Mouse (Mus musculus): ENCODE results near the gene Ccdc88c. TPM values are rescaled to one million over a fixed set of nuclear protein-coding genes. Genes with fewer than 3 reads are reported as not detected.

Ccdc88c gene
- polyA plus RNA-seq, 2 experiments = 5.3 to 9.2 TPM

GRCm38 (mm10) chr12:101022353-101022752 is 6.5 kb downstream of the Ccdc88c start:
- TF ChIP-seq EP300 (IDR thresholded peaks at IDR 0.05; ENCODE audit: low read depth) (no peak), CTCF (IDR thresholded peaks at IDR 0.05; ENCODE audit: low read depth) (no peak)
- peaks cover 43 to 48% of the 10 kb centered on the region in 2 experiments for H3K4me1 ChIP-seq (replicated peaks; ENCODE audit: control insufficient read depth in 2 of 2, insufficient read depth in 2 of 2, low read length in 1 of 2)
- H3K36me3 ChIP-seq (replicated peaks; ENCODE audit: control insufficient read depth, insufficient read depth, low read depth) = peaks cover 19% of the 10 kb centered on the region
- no peak for ATAC-seq (ENCODE audit: insufficient read depth)
- H3K4me3 ChIP-seq (ENCODE audit: insufficient read depth in 1 of 2, low read depth in 2 of 2, low read length in 2 of 2) = no peak overlapping the region
- no peak overlapping the region for H3K9ac ChIP-seq (replicated peaks)
- no peaks in the 10 kb centered on the region for H3K9me3 ChIP-seq (ENCODE audit: control insufficient read depth, low read length)
- WGBS (ENCODE audit: insufficient replicate concordance) = 86% methylated on average over 8 of the region's 8 CpGs
- no peaks in the 10 kb centered on the region for H3K27me3 ChIP-seq (ENCODE audit: control insufficient read depth, insufficient read depth, low read length)
- no peak overlapping the region for H3K4me2 ChIP-seq (ENCODE audit: low read depth)
- no peak overlapping the region for H3K27ac ChIP-seq
- no peak for DNase-seq (ENCODE audit: low read depth in 3 of 3, low spot score in 3 of 3)

DNA sequence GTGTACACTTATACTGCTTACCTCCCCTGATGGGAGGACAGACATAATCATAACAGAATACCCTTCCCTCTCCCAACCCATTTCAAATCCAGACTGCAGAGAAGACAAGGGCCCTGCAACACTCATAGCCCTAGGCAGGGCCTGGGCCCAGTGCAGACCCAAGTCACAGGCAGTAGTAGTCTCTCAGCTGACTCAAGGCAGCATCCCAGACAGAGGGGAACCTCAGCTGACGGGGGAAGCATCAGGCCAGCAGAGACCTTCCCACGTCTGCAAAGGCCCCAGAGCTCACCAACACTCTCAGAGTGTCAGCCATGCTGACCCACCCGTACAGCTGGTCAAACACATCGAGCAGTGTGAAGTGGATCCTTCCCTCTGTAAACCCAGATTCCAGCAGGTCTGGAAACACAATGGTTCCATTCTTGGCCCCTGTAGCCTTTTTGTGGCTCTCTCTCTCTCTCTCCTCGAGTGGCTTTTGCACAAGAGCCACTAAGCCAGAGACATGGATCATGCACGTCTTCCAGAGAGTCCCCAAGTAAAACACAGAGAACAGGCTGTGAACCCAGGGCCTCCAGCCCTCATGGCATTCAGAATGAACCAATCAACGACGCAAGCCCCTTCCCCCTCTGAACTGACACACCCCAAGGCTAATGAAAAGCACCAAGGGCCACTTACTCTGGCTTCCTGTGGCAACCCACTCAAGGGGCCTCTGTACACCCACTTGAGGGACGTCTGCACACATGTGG is 7.2 kb downstream of the Ccdc88c start:
- ATAC-seq (ENCODE audit: insufficient read depth) = no peak
- no peak overlapping the region for H3K27ac ChIP-seq
- no peaks in the 10 kb centered on the region for H3K27me3 ChIP-seq (ENCODE audit: control insufficient read depth, insufficient read depth, low read length)
- DNase-seq (ENCODE audit: low read depth in 3 of 3, low spot score in 3 of 3) = no peak
- TF ChIP-seq CTCF (IDR thresholded peaks at IDR 0.05; ENCODE audit: low read depth) = no peak
- no peak overlapping the region for H3K4me2 ChIP-seq (ENCODE audit: low read depth)
- peaks cover 37 to 47% of the 10 kb centered on the region in 2 experiments for H3K4me1 ChIP-seq (replicated peaks; ENCODE audit: control insufficient read depth in 2 of 2, insufficient read depth in 2 of 2, low read length in 1 of 2)
- H3K36me3 ChIP-seq (replicated peaks; ENCODE audit: control insufficient read depth, insufficient read depth, low read depth) = peaks cover 19% of the 10 kb centered on the region
- no peak overlapping the region for H3K4me3 ChIP-seq (ENCODE audit: insufficient read depth in 1 of 2, low read depth in 2 of 2, low read length in 2 of 2)
- H3K9ac ChIP-seq (replicated peaks) = no peak overlapping the region
- H3K9me3 ChIP-seq (ENCODE audit: control insufficient read depth, low read length) = no peaks in the 10 kb centered on the region
- 81% methylated on average over 9 of the region's 9 CpGs for WGBS (ENCODE audit: insufficient replicate concordance)

GRCm38 (mm10) chr12:101020210-101021015 is 8.4 kb downstream of the Ccdc88c start:
- Histone ChIP-seq H3K36me3 (replicated peaks; ENCODE audit: control insufficient read depth, insufficient read depth, low read depth) (peaks cover 19% of the 10 kb centered on the region), H3K9me3 (ENCODE audit: control insufficient read depth, low read length) (no peaks in the 10 kb centered on the region), H3K4me2 (ENCODE audit: low read depth) (no peak overlapping the region), H3K4me1 (replicated peaks; ENCODE audit: control insufficient read depth in 2 of 2, insufficient read depth in 2 of 2, low read length in 1 of 2) (peaks cover 37 to 47% of the 10 kb centered on the region in 2 experiments), H3K9ac (replicated peaks) (no peak overlapping the region), H3K27ac (no peak overlapping the region), H3K27me3 (ENCODE audit: control insufficient read depth, insufficient read depth, low read length) (no peaks in the 10 kb centered on the region), H3K4me3 (ENCODE audit: insufficient read depth in 1 of 2, low read depth in 2 of 2, low read length in 2 of 2) (no peak overlapping the region)
- no peak for DNase-seq (ENCODE audit: low read depth in 3 of 3, low spot score in 3 of 3)
- WGBS (ENCODE audit: insufficient replicate concordance) = 85% methylated on average over 15 of the region's 15 CpGs
- TF ChIP-seq CTCF (IDR thresholded peaks at IDR 0.05; ENCODE audit: low read depth) = no peak
- no peak for TF ChIP-seq EP300 (IDR thresholded peaks at IDR 0.05; ENCODE audit: low read depth)
- no peak for ATAC-seq (ENCODE audit: insufficient read depth)

GRCm38 (mm10) chr12:101019443-101019842 is 9.4 kb downstream of the Ccdc88c start:
- TF ChIP-seq CTCF (IDR thresholded peaks at IDR 0.05; ENCODE audit: low read depth) (no peak), EP300 (IDR thresholded peaks at IDR 0.05; ENCODE audit: low read depth) (no peak)
- no peak overlapping the region for H3K4me3 ChIP-seq (ENCODE audit: insufficient read depth in 1 of 2, low read depth in 2 of 2, low read length in 2 of 2)
- peaks cover 19% of the 10 kb centered on the region for H3K36me3 ChIP-seq (replicated peaks; ENCODE audit: control insufficient read depth, insufficient read depth, low read depth)
- no peak overlapping the region for H3K27ac ChIP-seq
- DNase-seq (ENCODE audit: low read depth in 3 of 3, low spot score in 3 of 3) (no peak), ATAC-seq (ENCODE audit: insufficient read depth) (no peak)
- H3K9ac ChIP-seq (replicated peaks) = no peak overlapping the region
- peaks cover 37 to 49% of the 10 kb centered on the region in 2 experiments for H3K4me1 ChIP-seq (replicated peaks; ENCODE audit: control insufficient read depth in 2 of 2, insufficient read depth in 2 of 2, low read length in 1 of 2)
- WGBS (ENCODE audit: insufficient replicate concordance) = 88% methylated on average over 7 of the region's 7 CpGs
- H3K27me3 ChIP-seq (ENCODE audit: control insufficient read depth, insufficient read depth, low read length) = no peaks in the 10 kb centered on the region
- H3K9me3 ChIP-seq (ENCODE audit: control insufficient read depth, low read length) = no peaks in the 10 kb centered on the region
- H3K4me2 ChIP-seq (ENCODE audit: low read depth) = no peak overlapping the region

DNA sequence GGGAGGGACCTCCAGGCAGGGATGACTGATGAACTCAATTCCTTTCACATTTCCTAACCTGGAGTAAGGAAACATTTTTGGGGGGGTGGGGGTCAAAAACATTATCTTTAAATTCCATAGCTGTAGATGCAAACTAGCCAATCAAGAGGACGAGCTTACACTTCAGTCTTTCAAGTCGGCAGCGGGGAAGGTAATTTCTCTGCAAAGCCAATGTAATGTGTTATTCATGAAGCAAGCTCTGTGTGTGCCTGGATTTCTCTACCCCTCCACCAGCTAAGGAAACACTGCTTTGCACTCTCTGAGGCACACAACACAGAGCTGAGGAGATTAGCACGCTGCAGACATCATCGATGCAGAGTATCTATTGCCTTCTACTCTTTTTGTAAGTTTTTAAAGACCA is 9.8 kb downstream of the Ccdc88c start:
- TF ChIP-seq CTCF (IDR thresholded peaks at IDR 0.05; ENCODE audit: low read depth) (no peak), EP300 (IDR thresholded peaks at IDR 0.05; ENCODE audit: low read depth) (no peak)
- WGBS (ENCODE audit: insufficient replicate concordance) = 66% methylated on average over 5 of the region's 5 CpGs
- no peak overlapping the region for H3K27ac ChIP-seq

More for the DNA sequence above, 9.8 kb downstream of the Ccdc88c start:
- no peaks in the 10 kb centered on the region for H3K9me3 ChIP-seq (ENCODE audit: control insufficient read depth, low read length)
- no peaks in the 10 kb centered on the region for H3K27me3 ChIP-seq (ENCODE audit: control insufficient read depth, insufficient read depth, low read length)
- no peak overlapping the region for H3K4me2 ChIP-seq (ENCODE audit: low read depth)
- peaks cover 15% of the 10 kb centered on the region for H3K36me3 ChIP-seq (replicated peaks; ENCODE audit: control insufficient read depth, insufficient read depth, low read depth)
- no peak overlapping the region for H3K9ac ChIP-seq (replicated peaks)
- no peak for ATAC-seq (ENCODE audit: insufficient read depth)
- H3K4me1 ChIP-seq (replicated peaks; ENCODE audit: control insufficient read depth in 2 of 2, insufficient read depth in 2 of 2, low read length in 1 of 2) = peaks cover 37 to 52% of the 10 kb centered on the region in 2 experiments
- DNase-seq (ENCODE audit: low read depth in 3 of 3, low spot score in 3 of 3) = no peak
- H3K4me3 ChIP-seq (ENCODE audit: insufficient read depth in 1 of 2, low read depth in 2 of 2, low read length in 2 of 2) = no peak overlapping the region

Measured in liver, embryonic 14.5 days (tissue).